Mouse (Mus musculus) neural tube, embryonic 12.5 days (tissue): ENCODE measurements at regions not wholly inside any gene's neighbourhood (a gene's known extent, or its start where the extent isn't known, plus 50 kb on each side); places are given as distances from the start of the nearest gene placed in this dataset.

Experiments used
- ATAC-seq: fragments of 200-750 bp; cut with Nextera tagmentation; 2 replicates; pipeline ENCODE4 v1.8.0; 2017; ENCODE audit warnings: low read depth, mild to moderate bottlenecking, moderate TSS enrichment, moderate library complexity; ENCODE audit not compliant: low FRiP score
- H3K27ac ChIP-seq: fragments of 300-500 bp; sonication (generic); 2 replicates; pipeline ENCODE4 v1.5.1; 2016
- H3K27me3 ChIP-seq: fragments of 300-500 bp; sonication (generic); replicated peaks from 2 replicates; pipeline ENCODE4 v1.6.1; 2016; ENCODE audit warnings: mild to moderate bottlenecking
- H3K36me3 ChIP-seq: fragments of 300-500 bp; sonication (generic); 2 replicates; pipeline ENCODE4 v1.6.1; 2016; ENCODE audit warnings: mild to moderate bottlenecking
- H3K4me1 ChIP-seq: fragments of 300-500 bp; sonication (generic); 2 replicates; pipeline ENCODE4 v1.6.1; 2016
- H3K4me2 ChIP-seq: fragments of 300-500 bp; sonication (generic); replicated peaks from 2 replicates; pipeline ENCODE4 v1.6.1; 2016; ENCODE audit warnings: mild to moderate bottlenecking
- H3K4me3 ChIP-seq: fragments of 300-500 bp; sonication (generic); 2 replicates; pipeline ENCODE4 v1.5.1; 2016
- H3K9ac ChIP-seq: fragments of 300-500 bp; sonication (generic); 2 replicates; pipeline ENCODE4 v1.6.1; 2016; ENCODE audit warnings: mild to moderate bottlenecking
- H3K9me3 ChIP-seq: fragments of 300-500 bp; sonication (generic); 2 replicates; pipeline ENCODE4 v1.6.1; 2016; ENCODE audit warnings: mild to moderate bottlenecking
- WGBS: fragments of 180-500 bp; shearing (Covaris S2); methylation state at CpG from one replicate; pipeline ENCODE4 v1.1.7; 2016; 5-methylcytosine and 5-hydroxymethylcytosine counted together

GRCm38 (mm10) chr10:48149875-48150274 lies 1638.7 kb downstream of the Grik2 start:
- H3K9ac ChIP-seq: no peak overlapping the region
- no peaks in the 10 kb centered on the region for H3K27me3 ChIP-seq
- no peak overlapping the region for H3K4me3 ChIP-seq
- no peak overlapping the region for H3K27ac ChIP-seq
- no peaks in the 10 kb centered on the region for H3K9me3 ChIP-seq
- 90% methylated on average over 2 of the region's 2 CpGs for WGBS
- H3K36me3 ChIP-seq: no peaks in the 10 kb centered on the region
- ATAC-seq: no peak
- H3K4me1 ChIP-seq: no peaks in the 10 kb centered on the region
- H3K4me2 ChIP-seq: no peak overlapping the region

DNA sequence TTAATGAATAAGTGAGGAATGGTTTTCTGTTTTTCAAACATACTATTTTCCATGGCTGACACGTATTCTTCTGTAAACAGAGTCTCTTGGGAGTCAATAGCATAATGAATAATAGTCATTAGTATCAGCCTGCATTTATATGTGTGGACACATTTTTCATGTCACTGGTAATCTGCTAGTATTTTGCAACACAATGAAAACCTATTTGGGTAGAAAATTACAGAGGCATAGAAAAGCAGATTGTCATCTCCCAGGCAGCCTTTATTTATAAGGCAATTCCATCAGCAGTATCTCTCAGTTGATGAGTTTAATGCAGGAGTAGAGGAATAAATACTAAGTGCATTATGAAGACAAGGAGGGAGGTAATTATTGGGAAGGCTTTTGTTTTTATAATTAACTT lies 1652.9 kb downstream of the Grik2 start:
- H3K27ac ChIP-seq: no peak overlapping the region
- no peak overlapping the region for H3K9ac ChIP-seq
- peak; percentile 29; the same call in 1 of the 2 replicates for ATAC-seq
- H3K4me2 ChIP-seq: no peak overlapping the region
- no peaks in the 10 kb centered on the region for H3K9me3 ChIP-seq
- no peaks in the 10 kb centered on the region for H3K4me1 ChIP-seq
- no peaks in the 10 kb centered on the region for H3K27me3 ChIP-seq
- H3K4me3 ChIP-seq: no peak overlapping the region
- 42% methylated on average over 1 of the region's 1 CpGs for WGBS
- H3K36me3 ChIP-seq: no peaks in the 10 kb centered on the region
